Mouse (Mus musculus) forebrain, embryonic 14.5 days (tissue): ENCODE data around the gene 2610002M06Rik. TPM values are rescaled to one million over a fixed set of nuclear protein-coding genes. Genes with fewer than 3 reads are reported as not detected.

Experiments used
- ATAC-seq: fragments of 200-750 bp; cut with Nextera tagmentation; 2 replicates; pipeline ENCODE4 v1.8.0; 2017; ENCODE audit warnings: mild to moderate bottlenecking, moderate library complexity
- DNase-seq: peaks from one replicate; pipeline ENCODE4 v3.0.0-alpha.2; 2015; ENCODE audit warnings: low spot score
- H3K27ac ChIP-seq: fragments of 300-500 bp; sonication (generic); 2 replicates; pipeline ENCODE4 v1.5.1; 2014; ENCODE audit warnings: low read depth, mild to moderate bottlenecking, control low read depth, low read length, moderate library complexity
- H3K27me3 ChIP-seq: fragments of 300-500 bp; sonication (generic); replicated peaks from 2 replicates; pipeline ENCODE4 v1.6.1; 2014; ENCODE audit warnings: low read length, control low read depth, mixed read lengths; ENCODE audit not compliant: control insufficient read depth, insufficient read depth
- H3K36me3 ChIP-seq: fragments of 300-500 bp; sonication (generic); 2 replicates; pipeline ENCODE4 v1.6.1; 2014; ENCODE audit warnings: low read length, control low read depth; ENCODE audit not compliant: control insufficient read depth, insufficient read depth
- H3K4me1 ChIP-seq: fragments of 300-500 bp; sonication (generic); 2 replicates; pipeline ENCODE4 v1.6.1; 2014; ENCODE audit warnings: antibody characterized with exemption, low read length, control low read depth; ENCODE audit not compliant: control insufficient read depth, insufficient read depth
- H3K4me2 ChIP-seq: fragments of 300-500 bp; sonication (generic); 2 replicates; pipeline ENCODE4 v1.6.1; 2014; ENCODE audit warnings: mild to moderate bottlenecking, control low read depth, low read length
- H3K4me3 ChIP-seq: fragments of 300-500 bp; sonication (generic); 2 replicates; pipeline ENCODE4 v1.5.1; 2014; ENCODE audit warnings: low read depth, low read length, control low read depth
- H3K9ac ChIP-seq: fragments of 300-500 bp; sonication (generic); 2 replicates; pipeline ENCODE4 v1.6.1; 2014; ENCODE audit warnings: mild to moderate bottlenecking, low read length, control low read depth, moderate library complexity
- H3K9me3 ChIP-seq: fragments of 300-500 bp; sonication (generic); replicated peaks from 2 replicates; pipeline ENCODE4 v1.6.1; 2016; ENCODE audit warnings: low read length, control low read depth, mixed read lengths; ENCODE audit not compliant: control insufficient read depth
- WGBS: fragments of 180-500 bp; shearing (Covaris S2); extraction: QIAGEN DNeasy Blood & Tissue Kit; methylation state at CpG from one replicate; pipeline ENCODE4 v1.1.7; 2014; 5-methylcytosine and 5-hydroxymethylcytosine counted together
- polyA plus RNA-seq: library from polyadenylated mRNA; unstranded; fragments of >200 nt; fragmentation: Nextera tagmentation; extraction: Ambion mirVana; gene quantifications from 2 replicates; pipeline ENCODE4 v1.2.1, GENCODE M21; 2014

Gene 2610002M06Rik
- 13.6 and 16.7 TPM in 2 replicates for polyA plus RNA-seq

DNA sequence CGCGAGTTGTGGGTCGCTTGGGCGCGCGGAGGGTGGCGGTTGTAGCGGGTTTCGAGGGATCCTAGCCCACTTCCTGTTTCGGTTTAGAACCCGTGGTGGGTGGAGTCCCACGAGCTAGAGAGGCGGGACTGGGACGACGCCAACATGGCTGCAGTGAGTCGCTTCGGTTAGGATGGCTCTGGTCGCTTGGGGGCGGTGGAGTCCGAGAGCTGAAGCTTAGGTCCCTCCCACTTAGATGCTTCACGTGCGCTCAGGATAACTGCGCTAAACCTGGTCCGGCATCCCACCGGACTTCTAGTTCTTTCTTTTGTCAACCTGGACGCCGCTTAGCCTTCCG, at the start of gene 2610002M06Rik:
Gene 2610002M06Rik, minus strand, starts transcription at position 117 of the 337 bp plus-strand sequence.
- peak; percentile 99 for ATAC-seq
- H3K4me3 ChIP-seq, result peak within 1 kb of the TSS; percentile 47
- 32% methylated on average over 28 of the region's 28 CpGs for WGBS
- H3K36me3 ChIP-seq, result no peaks in the 10 kb centered on the region
- H3K27me3 ChIP-seq, result no peaks in the 10 kb centered on the region
- H3K4me2 ChIP-seq, result peak within 1 kb of the TSS; percentile 53
- no peaks in the 10 kb centered on the region for H3K9me3 ChIP-seq
- peak within 1 kb of the TSS; percentile 69 for H3K9ac ChIP-seq
- H3K4me1 ChIP-seq, result no peaks in the 10 kb centered on the region
- H3K27ac ChIP-seq, result no peak within 1 kb of the TSS
- DNase-seq, result peak; percentile 93

DNA sequence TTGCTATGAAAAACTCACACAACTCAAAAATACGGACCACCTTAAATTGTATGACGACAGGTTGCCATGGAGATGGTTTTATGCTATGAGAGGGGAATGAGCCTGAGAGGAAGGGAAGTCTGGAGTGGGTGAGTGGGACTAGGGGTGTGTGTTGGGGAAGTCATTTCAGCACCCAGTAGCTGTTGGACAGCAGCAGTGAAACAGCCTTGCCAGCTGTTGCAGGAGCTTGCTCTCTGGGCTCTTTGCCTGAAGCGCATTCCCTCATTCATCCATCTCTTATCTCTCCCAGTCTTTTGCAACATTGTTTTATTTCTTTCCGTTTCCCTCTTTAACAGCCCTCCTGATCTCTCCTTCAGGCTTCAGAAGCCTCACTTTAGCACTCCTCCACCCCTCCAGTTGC, 42.0 kb upstream of the 2610002M06Rik start:
- Histone ChIP-seq H3K27ac (no peak overlapping the region), H3K9ac (no peak overlapping the region), H3K36me3 (no peaks in the 10 kb centered on the region), H3K9me3 (no peaks in the 10 kb centered on the region), H3K4me2 (no peak overlapping the region), H3K4me1 (no peaks in the 10 kb centered on the region), H3K4me3 (no peak overlapping the region), H3K27me3 (no peaks in the 10 kb centered on the region)
- ATAC-seq (no peak), DNase-seq (peak; percentile 1)
- 42% methylated on average over 4 of the region's 4 CpGs for WGBS

DNA sequence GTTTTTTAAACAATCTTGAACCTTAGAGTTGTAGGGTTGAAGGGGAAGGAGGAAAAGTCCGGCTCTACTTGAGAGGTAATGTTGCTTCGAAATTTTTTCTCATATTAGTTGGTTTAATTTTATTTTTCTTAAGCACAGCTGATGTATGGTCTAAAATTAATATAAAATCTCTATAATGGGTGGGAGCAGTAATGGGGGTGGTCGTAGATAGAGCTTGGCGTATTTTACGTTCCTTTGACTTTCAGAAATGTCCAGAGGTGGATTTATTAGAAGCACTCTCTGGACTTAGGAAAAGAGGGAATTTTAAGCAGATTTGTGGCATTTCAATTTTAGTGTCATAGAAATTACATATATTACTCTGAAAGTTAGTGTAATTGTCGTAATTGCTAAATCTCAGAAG, 592 bp upstream of the 2610002M06Rik start:
- Histone ChIP-seq H3K27ac (no peak overlapping the region), H3K9ac (no peak overlapping the region), H3K36me3 (no peaks in the 10 kb centered on the region), H3K27me3 (no peaks in the 10 kb centered on the region), H3K4me1 (no peaks in the 10 kb centered on the region), H3K9me3 (no peaks in the 10 kb centered on the region), H3K4me3 (no peak overlapping the region), H3K4me2 (peak overlapping the region; percentile 53)
- no peak for DNase-seq
- no peak for ATAC-seq
- 90% methylated on average over 6 of the region's 6 CpGs for WGBS

GRCm38 (mm10) chrX:107815502-107816217, 474 bp downstream of the 2610002M06Rik start:
- Histone ChIP-seq H3K9ac (peak overlapping the region; percentile 69), H3K36me3 (no peaks in the 10 kb centered on the region), H3K9me3 (no peaks in the 10 kb centered on the region), H3K27ac (no peak overlapping the region), H3K27me3 (no peaks in the 10 kb centered on the region), H3K4me2 (peak overlapping the region; percentile 53), H3K4me1 (no peaks in the 10 kb centered on the region), H3K4me3 (peak overlapping the region; percentile 47)
- 30% methylated on average over 29 of the region's 32 CpGs for WGBS
- DNase-seq, result peak; percentile 20
- peak; percentile 75 for ATAC-seq

GRCm38 (mm10) chrX:107812120-107812519, 4.0 kb downstream of the 2610002M06Rik start:
- no peak for ATAC-seq
- Histone ChIP-seq H3K9ac (no peak overlapping the region), H3K27me3 (no peaks in the 10 kb centered on the region), H3K4me2 (no peak overlapping the region), H3K9me3 (no peaks in the 10 kb centered on the region), H3K4me3 (no peak overlapping the region), H3K27ac (no peak overlapping the region), H3K36me3 (no peaks in the 10 kb centered on the region), H3K4me1 (no peaks in the 10 kb centered on the region)
- no peak for DNase-seq

- Histone ChIP-seq H3K4me3 (no peak overlapping the region), H3K9me3 (no peaks in the 10 kb centered on the region), H3K36me3 (no peaks in the 10 kb centered on the region), H3K4me2 (no peak overlapping the region), H3K4me1 (no peaks in the 10 kb centered on the region), H3K9ac (no peak overlapping the region), H3K27ac (no peak overlapping the region), H3K27me3 (no peaks in the 10 kb centered on the region)
- DNase-seq (no peak), ATAC-seq (no peak)
- 89% methylated on average over 2 of the region's 2 CpGs for WGBS
Measured at GRCm38 (mm10) chrX:107796919-107797318, 19.2 kb downstream of the 2610002M06Rik start.

GRCm38 (mm10) chrX:107795785-107796184, 20.3 kb downstream of the 2610002M06Rik start:
- no peak overlapping the region for H3K27ac ChIP-seq
- H3K4me3 ChIP-seq, result no peak overlapping the region
- H3K9me3 ChIP-seq, result no peaks in the 10 kb centered on the region
- ATAC-seq, result no peak
- no peaks in the 10 kb centered on the region for H3K4me1 ChIP-seq
- H3K9ac ChIP-seq, result no peak overlapping the region
- no peak overlapping the region for H3K4me2 ChIP-seq
- no peaks in the 10 kb centered on the region for H3K27me3 ChIP-seq
- DNase-seq, result no peak
- H3K36me3 ChIP-seq, result no peaks in the 10 kb centered on the region
- WGBS, result 66% methylated on average over 1 of the region's 1 CpGs

- Histone ChIP-seq H3K27me3 (no peaks in the 10 kb centered on the region), H3K36me3 (no peaks in the 10 kb centered on the region), H3K4me2 (no peak within 1 kb of the TSS), H3K4me3 (no peak within 1 kb of the TSS), H3K9me3 (no peaks in the 10 kb centered on the region), H3K9ac (no peak within 1 kb of the TSS), H3K27ac (no peak within 1 kb of the TSS), H3K4me1 (no peaks in the 10 kb centered on the region)
- WGBS, result 93% methylated on average over 1 of the region's 1 CpGs
- ATAC-seq (no peak), DNase-seq (no peak)
Measured at GRCm38 (mm10) chrX:107792290-107792689, 23.8 kb downstream of the 2610002M06Rik start, which contains the start of gene Tent5d. Tent5d (plus strand) TSS chrX:107792590.

GRCm38 (mm10) chrX:107790750-107791493, 25.2 kb downstream of the 2610002M06Rik start:
- no peak overlapping the region for H3K9ac ChIP-seq
- no peak overlapping the region for H3K4me3 ChIP-seq
- no peaks in the 10 kb centered on the region for H3K4me1 ChIP-seq
- 28% methylated on average over 8 of the region's 8 CpGs for WGBS
- ATAC-seq, result no peak
- H3K36me3 ChIP-seq, result no peaks in the 10 kb centered on the region
- no peaks in the 10 kb centered on the region for H3K9me3 ChIP-seq
- no peaks in the 10 kb centered on the region for H3K27me3 ChIP-seq
- DNase-seq, result peak; percentile 4
- H3K27ac ChIP-seq, result no peak overlapping the region
- no peak overlapping the region for H3K4me2 ChIP-seq
